Mouse (Mus musculus): ENCODE measurements around the gene Olfr247.
"Not testable (repeated sequence)": the region's sequence is repeated elsewhere in the genome, so short reads cannot be mapped to it uniquely, and the experiment has no call there.

DNA sequence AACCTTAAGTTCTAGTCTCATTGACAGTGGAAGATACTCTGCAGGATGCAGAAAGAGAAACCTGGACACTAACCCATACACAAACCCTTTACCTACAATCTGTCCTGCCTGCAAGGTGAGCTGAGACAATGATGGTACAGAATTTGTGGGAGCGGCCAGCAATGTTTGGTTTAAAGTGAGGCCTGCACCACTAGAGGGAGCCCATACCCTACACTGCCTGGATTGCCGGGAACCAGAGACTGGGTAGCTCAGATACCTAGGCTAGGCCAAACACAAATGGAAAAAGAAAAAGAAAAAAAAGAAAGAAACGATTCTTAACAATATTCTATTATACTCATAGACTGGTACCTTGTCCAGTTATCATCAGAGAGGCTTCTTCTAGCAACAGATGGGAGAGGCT, 2.9 kb downstream of the Olfr247 start:
- not testable (repeated sequence) for TF ChIP-seq USF2 (conservative IDR thresholded peaks at IDR 0.05; ENCODE audit: low read depth, low read length); MEF2A (IDR thresholded peaks at IDR 0.05; ENCODE audit: borderline replicate concordance, low read depth, low read length); MAZ (IDR thresholded peaks at IDR 0.05; ENCODE audit: low read depth, low read length); CTCF (conservative IDR thresholded peaks at IDR 0.05 in 1 of 2, IDR thresholded peaks at IDR 0.05 in 1 of 2; ENCODE audit: low read depth in 2 of 2, low read length in 2 of 2); JUN (IDR thresholded peaks at IDR 0.05; ENCODE audit: insufficient read depth, low read depth, low read length); TCF12 (IDR thresholded peaks at IDR 0.05; ENCODE audit: low read depth, low read length); POLR2A (IDR thresholded peaks at IDR 0.05; ENCODE audit: low read depth, low read length); NELFE (IDR thresholded peaks at IDR 0.05; ENCODE audit: low read depth, low read length); E2F4 (IDR thresholded peaks at IDR 0.05; ENCODE audit: insufficient replicate concordance, low read depth, low read length); ETS1 (conservative IDR thresholded peaks at IDR 0.05; ENCODE audit: low read depth, low read length); SMC3 (IDR thresholded peaks at IDR 0.05; ENCODE audit: low read depth, low read length); KAT2A (IDR thresholded peaks at IDR 0.05; ENCODE audit: insufficient replicate concordance, low read length); MAX (IDR thresholded peaks at IDR 0.05; ENCODE audit: low read length)

Measured in CH12.LX (cell line).